Mouse (Mus musculus) bone marrow macrophage, adult 2 months (primary cell): ENCODE data around the gene Xpnpep3.

Experiments
- CTCF ChIP-seq: IDR thresholded peaks from 2 replicates; pipeline ENCODE4 v1.5.1; 2012; ENCODE audit warnings: low read depth, mild to moderate bottlenecking, low read length, moderate library complexity
- POLR2A ChIP-seq: IDR thresholded peaks from 2 replicates; pipeline ENCODE4 v1.6.1; 2012; ENCODE audit warnings: mild to moderate bottlenecking, low read depth, low read length, borderline replicate concordance

- TF ChIP-seq CTCF (no peak), POLR2A (no peak)
These were observed 79.7 kb downstream of the Xpnpep3 start for GRCm38 (mm10) chr15:81479446-81480213.
